Mouse (Mus musculus) midbrain, embryonic 16.5 days (tissue): ENCODE data around the gene Bend7. TPM values are rescaled to one million over a fixed set of nuclear protein-coding genes. Genes with fewer than 3 reads are reported as not detected.

ENCODE experiments used
- ATAC-seq: fragments of 200-750 bp; cut with Nextera tagmentation; 2 replicates; pipeline ENCODE4 v1.8.0; 2017; ENCODE audit warnings: moderate TSS enrichment
- H3K27ac ChIP-seq: fragments of 300-500 bp; sonication (generic); 2 replicates; pipeline ENCODE4 v1.5.1; 2014; ENCODE audit warnings: mild to moderate bottlenecking, low read length, mixed read lengths
- H3K27me3 ChIP-seq: fragments of 300-500 bp; sonication (generic); 2 replicates; pipeline ENCODE4 v1.6.1; 2014; ENCODE audit warnings: low read depth, low read length, mixed read lengths; ENCODE audit not compliant: control insufficient read depth, insufficient read depth
- H3K36me3 ChIP-seq: fragments of 300-500 bp; sonication (generic); 2 replicates; pipeline ENCODE4 v1.6.1; 2014; ENCODE audit warnings: mild to moderate bottlenecking, low read length, moderate library complexity, mixed read lengths; ENCODE audit not compliant: control insufficient read depth, insufficient read depth
- H3K4me1 ChIP-seq: fragments of 300-500 bp; sonication (generic); 2 replicates; pipeline ENCODE4 v1.6.1; 2014; ENCODE audit warnings: mild to moderate bottlenecking, low read length, mixed read lengths; ENCODE audit not compliant: control insufficient read depth, insufficient read depth
- H3K4me2 ChIP-seq: fragments of 300-500 bp; sonication (generic); 2 replicates; pipeline ENCODE4 v1.6.1; 2014; ENCODE audit warnings: mild to moderate bottlenecking, low read length, mixed read lengths
- H3K4me3 ChIP-seq: fragments of 300-500 bp; sonication (generic); 2 replicates; pipeline ENCODE4 v1.5.1; 2014; ENCODE audit warnings: low read depth, mild to moderate bottlenecking, low read length, moderate library complexity, mixed read lengths
- H3K9ac ChIP-seq: fragments of 300-500 bp; sonication (generic); 2 replicates; pipeline ENCODE4 v1.6.1; 2014; ENCODE audit warnings: low read depth, low read length, mixed read lengths
- H3K9me3 ChIP-seq: fragments of 300-500 bp; sonication (generic); replicated peaks from 2 replicates; pipeline ENCODE4 v1.6.1; 2014; ENCODE audit warnings: mild to moderate bottlenecking, low read length, mixed read lengths; ENCODE audit not compliant: control insufficient read depth, poor library complexity, severe bottlenecking
- WGBS: fragments of 180-500 bp; shearing (Covaris S2); extraction: QIAGEN DNeasy Blood & Tissue Kit; methylation state at CpG from one replicate; pipeline ENCODE4 v1.1.7; 2014; 5-methylcytosine and 5-hydroxymethylcytosine counted together
- polyA plus RNA-seq: library from polyadenylated mRNA; unstranded; fragments of >200 nt; fragmentation: Nextera tagmentation; extraction: Ambion mirVana; gene quantifications from 2 replicates; pipeline ENCODE4 v1.2.1, GENCODE M21; 2015

Gene Bend7
- polyA plus RNA-seq, 1 experiment from 2014 or later, result 6.2 TPM

- no peaks in the 10 kb centered on the region for H3K9me3 ChIP-seq
- no peaks in the 10 kb centered on the region for H3K36me3 ChIP-seq
- WGBS, result 94% methylated on average over 2 of the region's 2 CpGs
- no peak overlapping the region for H3K4me2 ChIP-seq
- H3K9ac ChIP-seq, result no peak overlapping the region
- no peaks in the 10 kb centered on the region for H3K4me1 ChIP-seq
- ATAC-seq, result no peak
- no peak overlapping the region for H3K27ac ChIP-seq
- H3K27me3 ChIP-seq, result no peaks in the 10 kb centered on the region
- no peak overlapping the region for H3K4me3 ChIP-seq
These were observed 52.7 kb downstream of the Bend7 start for GRCm38 (mm10) chr2:4770376-4770775.

- H3K36me3 ChIP-seq, result no peaks in the 10 kb centered on the region
- 96% methylated on average over 6 of the region's 6 CpGs for WGBS
- no peak for ATAC-seq
- H3K9me3 ChIP-seq, result no peaks in the 10 kb centered on the region
- H3K27me3 ChIP-seq, result no peaks in the 10 kb centered on the region
- no peak overlapping the region for H3K4me3 ChIP-seq
- no peak overlapping the region for H3K9ac ChIP-seq
- H3K4me1 ChIP-seq, result no peaks in the 10 kb centered on the region
- H3K4me2 ChIP-seq, result no peak overlapping the region
- no peak overlapping the region for H3K27ac ChIP-seq
These were observed 56.3 kb downstream of the Bend7 start for GRCm38 (mm10) chr2:4773911-4774310.

GRCm38 (mm10) chr2:4777291-4777690 is 59.7 kb downstream of the Bend7 start:
- no peak overlapping the region for H3K4me3 ChIP-seq
- H3K4me1 ChIP-seq, result no peaks in the 10 kb centered on the region
- H3K36me3 ChIP-seq, result no peaks in the 10 kb centered on the region
- H3K4me2 ChIP-seq, result no peak overlapping the region
- no peaks in the 10 kb centered on the region for H3K9me3 ChIP-seq
- H3K27ac ChIP-seq, result no peak overlapping the region
- WGBS, result 93% methylated on average over 8 of the region's 8 CpGs
- ATAC-seq, result no peak
- no peak overlapping the region for H3K9ac ChIP-seq
- no peaks in the 10 kb centered on the region for H3K27me3 ChIP-seq

- no peak overlapping the region for H3K9ac ChIP-seq
- 81% methylated on average over 3 of the region's 3 CpGs for WGBS
- H3K27ac ChIP-seq, result no peak overlapping the region
- no peak overlapping the region for H3K4me3 ChIP-seq
- no peaks in the 10 kb centered on the region for H3K4me1 ChIP-seq
- no peaks in the 10 kb centered on the region for H3K36me3 ChIP-seq
- H3K4me2 ChIP-seq, result no peak overlapping the region
- ATAC-seq, result no peak
- H3K9me3 ChIP-seq, result no peaks in the 10 kb centered on the region
- H3K27me3 ChIP-seq, result no peaks in the 10 kb centered on the region
These were observed 64.0 kb downstream of the Bend7 start for GRCm38 (mm10) chr2:4781641-4782040.

- no peak for ATAC-seq
- Histone ChIP-seq H3K9me3 (no peaks in the 10 kb centered on the region), H3K4me3 (no peak overlapping the region), H3K27ac (no peak overlapping the region), H3K36me3 (no peaks in the 10 kb centered on the region), H3K27me3 (no peaks in the 10 kb centered on the region), H3K4me1 (0 out of 2 replicates have a peak, but pooled peaks cover 2% of the 10 kb centered on the region), H3K9ac (no peak overlapping the region), H3K4me2 (no peak overlapping the region)
- 29% methylated on average over 4 of the region's 4 CpGs for WGBS
These were observed 64.8 kb downstream of the Bend7 start for GRCm38 (mm10) chr2:4782401-4782800.

GRCm38 (mm10) chr2:4782809-4783641 is 65.4 kb downstream of the Bend7 start:
- H3K9me3 ChIP-seq, result no peaks in the 10 kb centered on the region
- 0 out of 2 replicates have a peak, but pooled peaks cover 3% of the 10 kb centered on the region for H3K4me1 ChIP-seq
- H3K4me2 ChIP-seq, result no peak overlapping the region
- H3K4me3 ChIP-seq, result no peak overlapping the region
- no peaks in the 10 kb centered on the region for H3K27me3 ChIP-seq
- H3K9ac ChIP-seq, result no peak overlapping the region
- no peak overlapping the region for H3K27ac ChIP-seq
- H3K36me3 ChIP-seq, result no peaks in the 10 kb centered on the region
- no peak for ATAC-seq
- WGBS, result 43% methylated on average over 11 of the region's 11 CpGs

GRCm38 (mm10) chr2:4784012-4784411 is 66.4 kb downstream of the Bend7 start:
- no peak overlapping the region for H3K27ac ChIP-seq
- no peaks in the 10 kb centered on the region for H3K9me3 ChIP-seq
- no peak overlapping the region for H3K9ac ChIP-seq
- 66% methylated on average over 8 of the region's 8 CpGs for WGBS
- no peak overlapping the region for H3K4me2 ChIP-seq
- no peak for ATAC-seq
- H3K4me1 ChIP-seq, result 0 out of 2 replicates have a peak, but pooled peaks cover 3% of the 10 kb centered on the region
- H3K4me3 ChIP-seq, result no peak overlapping the region
- H3K27me3 ChIP-seq, result no peaks in the 10 kb centered on the region
- H3K36me3 ChIP-seq, result no peaks in the 10 kb centered on the region

GRCm38 (mm10) chr2:4785016-4785415 is 67.4 kb downstream of the Bend7 start:
- H3K27me3 ChIP-seq, result no peaks in the 10 kb centered on the region
- no peaks in the 10 kb centered on the region for H3K9me3 ChIP-seq
- no peak overlapping the region for H3K9ac ChIP-seq
- H3K27ac ChIP-seq, result no peak overlapping the region
- 92% methylated on average over 6 of the region's 6 CpGs for WGBS
- ATAC-seq, result no peak
- H3K4me1 ChIP-seq, result 0 out of 2 replicates have a peak, but pooled peaks cover 3% of the 10 kb centered on the region
- no peaks in the 10 kb centered on the region for H3K36me3 ChIP-seq
- H3K4me3 ChIP-seq, result no peak overlapping the region
- no peak overlapping the region for H3K4me2 ChIP-seq

GRCm38 (mm10) chr2:4787223-4787622 is 69.6 kb downstream of the Bend7 start:
- whole genome bisulfite sequencing, result 35% methylated on average over 7 of the region's 7 CpGs
- Histone ChIP-seq H3K27me3 (no peaks in the 10 kb centered on the region), H3K27ac (no peak overlapping the region)

More at GRCm38 (mm10) chr2:4787223-4787622, 69.6 kb downstream of the Bend7 start:
- H3K36me3 ChIP-seq, result no peaks in the 10 kb centered on the region
- ATAC-seq, result no peak
- no peaks in the 10 kb centered on the region for H3K9me3 ChIP-seq
- H3K9ac ChIP-seq, result no peak overlapping the region
- H3K4me2 ChIP-seq, result no peak overlapping the region
- no peak overlapping the region for H3K4me3 ChIP-seq
- H3K4me1 ChIP-seq, result 0 out of 2 replicates have a peak, but pooled peaks cover 3% of the 10 kb centered on the region
